Mouse (Mus musculus) lung, adult 2 months (tissue): ENCODE data around the gene Bcar1. TPM values are rescaled to one million over a fixed set of nuclear protein-coding genes. Genes with fewer than 3 reads are reported as not detected.

Source experiments
- DNase-seq: peaks from one replicate; pipeline ENCODE4 v3.0.0; 2022
- H3K4me1 ChIP-seq: fragments of 200-500 bp; 2 replicates; pipeline ENCODE4 v1.6.1; 2011; ENCODE audit warnings: low read length; ENCODE audit not compliant: control insufficient read depth, insufficient read depth
- H3K4me3 ChIP-seq: fragments of 200-500 bp; replicated peaks from 2 replicates; pipeline ENCODE3; 2011; ENCODE audit warnings: low read depth, mild to moderate bottlenecking, control low read depth, low read length; ENCODE audit errors: extremely low read depth
- CTCF ChIP-seq: fragments of 200-500 bp; IDR thresholded peaks from 2 replicates; pipeline ENCODE4 v1.5.1; 2011; ENCODE audit warnings: mild to moderate bottlenecking, low read length, control low read depth; ENCODE audit not compliant: insufficient read depth
- POLR2A ChIP-seq: fragments of 200-500 bp; IDR thresholded peaks from 2 replicates; pipeline ENCODE4 v1.6.1; 2011; ENCODE audit warnings: low read depth, mild to moderate bottlenecking, control low read depth, low read length, borderline replicate concordance; ENCODE audit errors: extremely low read depth
- WGBS: fragments of 180-500 bp; shearing (Covaris S2); methylation state at CpG from one replicate; pipeline ENCODE4 v1.1.7; 2018; 5-methylcytosine and 5-hydroxymethylcytosine counted together
- polyA plus RNA-seq: library from polyadenylated mRNA; depleted of rRNA; stranded (reverse); fragments of >200 nt; gene quantifications from 2 replicates; pipeline ENCODE4 v1.2.3, GENCODE M21; 2012

Gene Bcar1
- polyA plus RNA-seq, 1 experiment = 81.4 TPM

GRCm38 (mm10) chr8:111712135-111712534, 31.5 kb downstream of the Bcar1 start:
- TF ChIP-seq CTCF (no peak), POLR2A (no peak)
- H3K4me3 ChIP-seq = no peak overlapping the region
- no peak for DNase-seq
- WGBS = 76% methylated on average over 9 of the region's 9 CpGs
- H3K4me1 ChIP-seq = peaks cover 3% of the 10 kb centered on the region

DNA sequence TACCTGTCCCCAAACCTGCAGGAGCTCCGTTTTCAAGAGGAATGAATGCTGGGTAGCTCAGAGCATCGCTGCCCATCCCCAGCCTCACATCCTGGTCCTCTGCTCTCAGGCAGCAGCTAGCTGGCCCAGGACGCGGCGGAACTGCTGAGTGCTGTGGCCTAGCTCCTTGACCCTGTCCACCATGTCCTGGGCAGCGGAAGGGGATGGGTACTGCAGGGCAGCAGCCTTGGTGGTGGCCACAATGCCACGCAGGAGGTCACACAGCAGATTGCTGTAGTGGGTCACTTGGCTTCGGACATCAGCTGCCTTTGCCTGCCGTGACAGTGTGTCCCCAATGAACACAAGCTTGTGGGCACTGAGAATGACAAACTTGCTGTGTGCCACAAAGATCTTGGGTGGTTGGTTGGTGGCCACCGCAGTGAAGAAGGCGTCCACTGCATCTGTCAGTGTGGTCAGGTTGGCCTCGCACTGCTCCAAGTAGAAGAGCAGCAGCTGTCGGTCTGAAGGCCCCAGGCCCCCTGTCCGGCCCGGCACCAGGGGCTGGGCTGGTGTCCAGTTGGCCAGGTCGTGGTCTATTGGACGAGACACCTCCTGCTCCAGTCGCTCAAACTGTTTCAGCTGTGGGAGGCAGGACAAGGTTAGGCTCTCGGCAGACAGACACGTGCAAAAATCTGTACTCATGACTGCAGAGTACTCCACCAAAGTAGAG, 32.7 kb downstream of the Bcar1 start:
- DNase-seq = no peak
- WGBS = 85% methylated on average over 20 of the region's 20 CpGs
- H3K4me1 ChIP-seq = no peaks in the 10 kb centered on the region

DNA sequence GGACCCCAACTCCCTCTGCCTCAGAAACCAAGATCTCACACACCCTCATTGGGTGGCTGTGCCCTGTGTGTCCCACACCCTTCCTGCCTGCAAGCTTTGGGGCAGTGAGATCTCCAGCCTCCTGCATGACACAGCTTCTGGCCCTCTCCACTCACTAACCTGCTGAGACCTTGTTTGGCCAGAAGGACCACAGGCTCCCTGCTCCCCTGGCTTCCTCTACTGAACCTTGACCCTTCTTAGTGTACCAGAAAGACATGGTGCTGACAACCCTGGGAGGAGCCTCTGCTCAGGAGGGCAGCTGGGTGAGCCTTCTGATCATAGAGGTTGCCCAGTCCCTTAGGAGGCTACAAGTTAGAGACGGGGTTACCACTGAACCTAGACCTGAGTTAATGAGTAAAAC, 34.4 kb downstream of the Bcar1 start:
- TF ChIP-seq CTCF (no peak), POLR2A (no peak)
- H3K4me1 ChIP-seq = no peaks in the 10 kb centered on the region
- no peak overlapping the region for H3K4me3 ChIP-seq
- 84% methylated on average over 1 of the region's 1 CpGs for WGBS
- DNase-seq = no peak

More for the DNA sequence above, 32.7 kb downstream of the Bcar1 start:
- no peak overlapping the region for H3K4me3 ChIP-seq
- no peak for TF ChIP-seq CTCF

DNA sequence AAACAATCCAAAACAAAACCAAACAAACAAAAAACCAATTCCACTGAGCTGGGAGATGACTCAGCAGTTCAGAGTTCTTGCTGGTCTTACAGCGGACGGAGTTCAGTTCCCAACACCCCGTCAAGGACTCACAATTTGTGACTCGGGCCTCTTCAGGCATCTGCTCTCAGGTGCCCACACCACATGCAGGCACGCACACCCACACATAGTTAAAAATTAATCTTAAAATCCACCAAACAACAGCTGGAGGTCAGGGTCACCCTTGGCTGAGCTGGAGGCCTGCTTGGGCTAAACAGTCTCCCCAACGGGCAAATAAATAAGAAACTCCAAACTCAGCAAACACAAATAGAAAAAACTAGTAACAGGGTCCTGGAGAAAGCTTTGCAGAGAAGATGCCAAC, 35.3 kb downstream of the Bcar1 start:
- WGBS = 57% methylated on average over 6 of the region's 6 CpGs
- Histone ChIP-seq H3K4me3 (no peak overlapping the region), H3K4me1 (no peaks in the 10 kb centered on the region)
- no peak for DNase-seq
- no peak for TF ChIP-seq POLR2A
- no peak for TF ChIP-seq CTCF

- DNase-seq = no peak
- no peaks in the 10 kb centered on the region for H3K4me1 ChIP-seq
- no peak overlapping the region for H3K4me3 ChIP-seq
- TF ChIP-seq CTCF (no peak), POLR2A (no peak)
- 61% methylated on average over 5 of the region's 5 CpGs for WGBS
These were observed 37.9 kb downstream of the Bcar1 start for GRCm38 (mm10) chr8:111705699-111706098.

DNA sequence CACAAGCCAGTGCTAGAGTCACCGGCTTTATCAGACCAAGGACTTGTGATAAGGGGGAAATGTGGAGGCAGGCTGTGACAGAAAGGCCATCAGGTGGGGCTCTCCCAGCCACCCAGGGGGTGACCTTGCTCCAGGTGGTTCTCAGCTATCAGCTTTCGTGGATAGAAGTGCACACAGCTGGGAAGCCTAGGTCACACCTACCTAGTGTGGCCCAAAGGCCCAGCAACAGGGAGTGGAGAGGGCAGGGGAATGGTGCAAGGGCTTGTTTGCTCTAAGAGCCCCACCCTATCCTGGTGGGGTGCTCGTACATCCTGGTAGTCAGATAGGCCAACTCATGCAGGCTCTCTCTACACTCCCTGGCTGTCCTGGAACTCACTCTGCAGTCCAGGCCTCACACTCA, 38.4 kb downstream of the Bcar1 start:
- Histone ChIP-seq H3K4me3 (no peak overlapping the region), H3K4me1 (no peaks in the 10 kb centered on the region)
- WGBS = 26% methylated on average over 3 of the region's 3 CpGs
- DNase-seq = no peak
- TF ChIP-seq POLR2A = no peak
- TF ChIP-seq CTCF = no peak

DNA sequence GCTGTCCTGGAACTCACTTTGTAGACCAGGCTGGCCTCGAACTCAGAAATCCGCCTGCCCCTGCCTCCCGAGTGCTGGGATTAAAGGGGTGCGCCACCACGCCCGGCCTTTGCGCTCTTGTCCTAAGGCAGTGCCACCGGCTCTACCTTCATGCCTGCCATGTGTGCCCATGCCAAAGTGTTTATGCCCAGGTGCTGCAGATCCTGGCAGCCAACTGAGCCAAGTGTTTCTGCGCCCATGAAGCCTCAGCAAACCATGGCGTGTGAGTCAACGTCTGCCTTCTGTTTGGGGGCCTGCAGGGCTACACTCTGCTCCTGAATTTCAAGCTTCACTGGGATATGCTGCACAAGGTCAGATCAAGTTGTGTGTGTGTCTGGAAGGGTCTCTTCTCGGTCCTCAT, 39.0 kb downstream of the Bcar1 start:
- WGBS = 90% methylated on average over 12 of the region's 12 CpGs

GRCm38 (mm10) chr8:111701380-111701779, 42.2 kb downstream of the Bcar1 start:
- WGBS = 80% methylated on average over 9 of the region's 9 CpGs
- no peak for DNase-seq

More for the DNA sequence above, 39.0 kb downstream of the Bcar1 start:
- Histone ChIP-seq H3K4me1 (no peaks in the 10 kb centered on the region), H3K4me3 (no peak overlapping the region)
- DNase-seq = no peak
- TF ChIP-seq POLR2A = no peak
- no peak for TF ChIP-seq CTCF

GRCm38 (mm10) chr8:111700740-111701139, 42.9 kb downstream of the Bcar1 start:
- WGBS = 93% methylated on average over 5 of the region's 5 CpGs
- no peak for DNase-seq
- Histone ChIP-seq H3K4me3 (no peak overlapping the region), H3K4me1 (no peaks in the 10 kb centered on the region)
- no peak for TF ChIP-seq CTCF
- TF ChIP-seq POLR2A = no peak

More at GRCm38 (mm10) chr8:111701380-111701779, 42.2 kb downstream of the Bcar1 start:
- Histone ChIP-seq H3K4me3 (no peak overlapping the region), H3K4me1 (no peaks in the 10 kb centered on the region)
- no peak for TF ChIP-seq POLR2A
- no peak for TF ChIP-seq CTCF

GRCm38 (mm10) chr8:111700201-111700600, 43.4 kb downstream of the Bcar1 start:
- WGBS = 77% methylated on average over 3 of the region's 3 CpGs
- TF ChIP-seq POLR2A (no peak), CTCF (no peak)
- Histone ChIP-seq H3K4me3 (no peak overlapping the region), H3K4me1 (no peaks in the 10 kb centered on the region)
- DNase-seq = no peak
